Mouse (Mus musculus) C2C12 (cell line): ENCODE measurements around the gene Wwp2. TPM values are rescaled to one million over a fixed set of nuclear protein-coding genes. Genes with fewer than 3 reads are reported as not detected.

Source experiments
- H3K27me3 ChIP-seq: one replicate; pipeline ENCODE4 v1.6.1; 2011; ENCODE audit not compliant: control insufficient read depth, insufficient read depth, insufficient read length
- H3K36me3 ChIP-seq: one replicate; pipeline ENCODE4 v1.6.1; 2011; ENCODE audit not compliant: control insufficient read depth, insufficient read depth
- H3K4me3 ChIP-seq: one replicate; pipeline ENCODE4 v1.5.1; 2011; ENCODE audit warnings: mild to moderate bottlenecking, control low read depth; ENCODE audit not compliant: poor library complexity, insufficient read depth, severe bottlenecking
- H3K79me2 ChIP-seq: one replicate; pipeline ENCODE4 v1.6.1; 2011; ENCODE audit not compliant: control insufficient read depth, insufficient read depth
- H3K79me3 ChIP-seq: one replicate; pipeline ENCODE4 v1.6.1; 2011; ENCODE audit warnings: low read depth, control low read depth
- H3ac ChIP-seq: one replicate; pipeline ENCODE3; 2011; ENCODE audit warnings: low read depth; ENCODE audit not compliant: control insufficient read depth, insufficient read length
- CEBPB ChIP-seq: IDR thresholded peaks from one replicate; pipeline ENCODE4 v1.6.1; 2011; ENCODE audit warnings: low read depth, mild to moderate bottlenecking, control low read depth, moderate library complexity
- CTCF ChIP-seq: IDR thresholded peaks from one replicate; pipeline ENCODE4 v1.5.1; 2011; ENCODE audit not compliant: control insufficient read depth, insufficient read depth, insufficient read length
- FOSL1 ChIP-seq: IDR thresholded peaks from one replicate; pipeline ENCODE4 v1.8.0; 2011; ENCODE audit warnings: mild to moderate bottlenecking, low read length; ENCODE audit not compliant: poor library complexity, insufficient read depth, severe bottlenecking
- MAX ChIP-seq: IDR thresholded peaks from one replicate; pipeline ENCODE4 v1.6.1; 2011; ENCODE audit warnings: mild to moderate bottlenecking, control low read depth
- MYOD1 ChIP-seq: IDR thresholded peaks from one replicate; pipeline ENCODE4 v1.6.1; 2011; ENCODE audit warnings: low read depth; ENCODE audit not compliant: control insufficient read depth, insufficient read length
- MYOG ChIP-seq: IDR thresholded peaks from one replicate; pipeline ENCODE4 v1.6.1; 2011; ENCODE audit not compliant: control insufficient read depth, insufficient read length; ENCODE audit errors: extremely low read depth
- USF1 ChIP-seq: IDR thresholded peaks from one replicate; pipeline ENCODE4 v1.6.1; 2011; ENCODE audit warnings: low read depth, mild to moderate bottlenecking, control low read depth, moderate library complexity
- polyA plus RNA-seq: library from polyadenylated mRNA; unstranded; fragments of >200 nt; fragmentation: generic; extraction: Trizol; gene quantifications from one replicate; pipeline ENCODE4 v1.2.1, GENCODE M21; 2012; ENCODE audit warnings: missing spikeins

Wwp2 gene
- polyA plus RNA-seq, 1 experiment: 78.8 TPM

- Histone ChIP-seq H3K36me3 (no peaks in the 10 kb centered on the region), H3ac (no peak overlapping the region), H3K79me3 (peaks cover 1% of the 10 kb centered on the region), H3K4me3 (no peak overlapping the region), H3K79me2 (peaks cover 15% of the 10 kb centered on the region), H3K27me3 (no peaks in the 10 kb centered on the region)
- TF ChIP-seq CTCF (no peak), MYOG (no peak), USF1 (no peak), FOSL1 (no peak), MAX (no peak), CEBPB (no peak), MYOD1 (no peak)
Measured at GRCm38 (mm10) chr8:107448382-107448889, 12.3 kb downstream of the Wwp2 start.

DNA sequence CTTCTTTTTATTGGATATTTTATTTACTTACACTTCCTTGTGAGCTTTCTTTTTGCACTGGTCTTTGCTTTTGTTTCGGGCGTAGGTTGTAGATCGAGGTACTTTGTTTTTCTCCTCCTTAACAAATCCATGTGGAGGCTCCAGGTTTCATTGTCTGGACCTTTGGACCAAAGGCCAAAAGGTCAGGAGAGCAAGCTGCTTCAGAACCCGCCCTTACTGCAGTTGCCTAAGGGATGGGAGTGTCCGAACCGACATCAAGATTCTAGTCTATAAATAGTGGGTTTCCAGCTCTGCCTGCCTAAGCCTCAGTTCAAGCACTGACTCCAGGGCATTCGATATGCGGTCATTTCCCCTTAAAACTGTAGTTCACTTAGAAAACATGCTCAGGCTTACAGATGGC lies 13.0 kb downstream of the Wwp2 start:
- H3K79me3 ChIP-seq: peaks cover 1% of the 10 kb centered on the region
- no peaks in the 10 kb centered on the region for H3K36me3 ChIP-seq
- TF ChIP-seq CTCF (no peak), USF1 (no peak), FOSL1 (no peak), MAX (no peak), MYOG (no peak), CEBPB (no peak), MYOD1 (no peak)
- no peak overlapping the region for H3ac ChIP-seq
- no peak overlapping the region for H3K4me3 ChIP-seq
- peaks cover 15% of the 10 kb centered on the region for H3K79me2 ChIP-seq
- no peaks in the 10 kb centered on the region for H3K27me3 ChIP-seq

DNA sequence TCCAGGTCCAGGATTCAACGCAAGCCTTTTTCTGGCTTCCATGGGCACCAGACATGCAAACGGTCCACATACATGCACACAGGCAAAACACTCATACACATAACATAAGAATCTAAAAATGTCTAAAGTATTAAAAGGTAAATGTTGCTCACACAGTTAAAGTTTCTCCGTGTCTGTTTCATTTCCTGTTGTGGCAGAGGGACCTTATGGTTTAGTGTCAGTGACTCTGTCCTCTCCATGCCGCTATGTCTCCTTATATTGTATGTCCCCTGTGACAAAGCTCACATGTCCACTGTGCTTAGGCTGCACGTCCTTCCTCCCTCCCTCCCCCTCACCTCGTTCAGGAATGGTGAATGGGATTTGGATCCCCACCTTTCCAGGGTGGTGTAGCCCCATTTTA lies 13.5 kb downstream of the Wwp2 start:
- TF ChIP-seq MAX (no peak), CEBPB (no peak), FOSL1 (no peak), CTCF (no peak), MYOG (no peak), USF1 (no peak), MYOD1 (no peak)
- Histone ChIP-seq H3K36me3 (no peaks in the 10 kb centered on the region), H3K27me3 (no peaks in the 10 kb centered on the region), H3K4me3 (no peak overlapping the region), H3K79me2 (peaks cover 11% of the 10 kb centered on the region), H3K79me3 (peaks cover 1% of the 10 kb centered on the region), H3ac (no peak overlapping the region)

DNA sequence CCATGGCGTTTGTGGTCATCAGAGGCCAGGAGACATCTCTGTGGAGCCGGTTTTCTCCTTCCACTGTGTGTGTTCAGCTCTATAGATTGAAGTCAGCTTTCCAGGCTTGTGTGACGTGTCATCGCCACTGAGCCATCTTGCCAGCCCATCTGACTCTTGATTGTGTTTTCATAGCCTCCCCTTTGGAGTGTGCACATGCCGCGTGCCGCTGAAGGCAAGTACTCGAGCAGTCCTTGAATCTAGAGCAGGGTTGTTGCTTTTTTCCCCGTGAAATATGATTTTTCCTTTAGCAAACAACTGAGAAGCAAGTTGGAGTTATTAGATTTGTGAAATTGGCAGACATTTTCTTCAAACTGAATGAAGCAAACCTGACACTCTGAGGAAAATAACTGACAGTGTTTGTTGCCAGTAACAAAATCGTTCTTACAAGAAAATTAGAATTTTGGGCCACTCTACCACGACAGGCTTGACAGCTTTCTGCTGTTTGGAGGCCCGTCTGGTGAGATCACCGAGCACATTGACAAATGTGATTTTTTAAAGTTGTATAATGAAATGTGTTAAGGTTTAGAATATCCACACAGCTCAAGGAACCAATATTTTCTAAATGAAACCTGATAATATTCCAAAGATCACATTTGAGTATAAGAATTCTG lies 15.4 kb downstream of the Wwp2 start:
- no peak overlapping the region for H3K4me3 ChIP-seq
- H3K27me3 ChIP-seq: no peaks in the 10 kb centered on the region
- TF ChIP-seq CEBPB (no peak), FOSL1 (no peak), MYOG (no peak), USF1 (no peak), MAX (no peak), MYOD1 (no peak), CTCF (no peak)
- H3K79me2 ChIP-seq: peaks cover 8% of the 10 kb centered on the region
- no peaks in the 10 kb centered on the region for H3K36me3 ChIP-seq
- no peak overlapping the region for H3ac ChIP-seq
- H3K79me3 ChIP-seq: peaks cover 1% of the 10 kb centered on the region

GRCm38 (mm10) chr8:107453386-107453785 lies 17.2 kb downstream of the Wwp2 start:
- Histone ChIP-seq H3K4me3 (no peak overlapping the region), H3K36me3 (peaks cover 3% of the 10 kb centered on the region), H3K27me3 (no peaks in the 10 kb centered on the region), H3K79me3 (peaks cover 1% of the 10 kb centered on the region), H3K79me2 (peaks cover 8% of the 10 kb centered on the region), H3ac (no peak overlapping the region)
- TF ChIP-seq FOSL1 (no peak), MAX (no peak), MYOD1 (no peak), USF1 (no peak), MYOG (no peak), CEBPB (no peak), CTCF (no peak)
